Mouse (Mus musculus) adrenal gland, adult 10 weeks (tissue): ENCODE results near the gene Cav2. TPM values are rescaled to one million over a fixed set of nuclear protein-coding genes. Genes with fewer than 3 reads are reported as not detected.

Experiments
- polyA plus RNA-seq: library from polyadenylated mRNA; stranded (reverse); fragments of 350-450 nt; fragmentation: Illumina TruSeq; extraction: RNeasy Lipid Tissue Mini Kit (QIAGEN cat#74804); gene quantifications from one replicate; pipeline ENCODE4 v1.2.3, GENCODE M21; 2014; ENCODE audit warnings: low read depth, low replicate concordance

Cav2 gene
- polyA plus RNA-seq = 211 TPM

DNA sequence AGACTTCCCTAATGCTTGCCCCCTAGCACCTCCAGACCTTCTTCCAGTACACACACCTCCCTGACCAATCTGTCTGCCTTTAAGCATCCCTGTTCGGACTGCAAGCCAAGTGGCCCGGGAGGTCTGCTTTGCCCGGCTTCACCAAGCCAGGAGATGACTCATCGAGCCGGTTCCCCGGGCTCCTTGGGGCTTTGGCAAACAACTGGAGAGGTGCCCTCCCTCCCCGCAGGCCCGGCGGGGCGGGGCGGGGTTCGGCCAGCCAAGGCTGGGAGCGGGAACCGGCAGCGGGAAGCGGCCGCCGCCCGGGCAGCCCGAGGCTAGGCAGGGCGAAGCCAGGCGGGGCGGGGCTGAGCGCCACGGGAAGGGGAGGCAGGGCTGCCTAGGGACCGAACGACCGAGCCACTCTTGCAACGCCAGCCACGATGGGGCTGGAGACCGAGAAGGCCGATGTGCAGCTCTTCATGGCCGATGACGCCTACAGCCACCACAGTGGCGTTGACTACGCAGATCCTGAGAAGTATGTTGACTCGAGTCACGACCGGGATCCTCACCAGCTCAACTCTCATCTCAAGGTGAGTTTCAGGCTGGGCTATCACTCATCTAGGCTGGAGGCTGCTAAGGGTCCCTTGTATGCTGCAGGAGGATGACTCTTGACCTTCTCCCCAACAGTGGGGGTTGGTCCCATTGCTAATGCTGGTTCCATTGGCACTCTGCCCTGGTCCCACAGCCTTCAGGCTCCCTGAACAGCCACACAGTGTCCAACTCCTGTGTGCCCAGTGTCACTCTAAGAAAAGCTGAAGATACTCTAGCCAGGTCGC, at the start of gene Cav2:
TSS of gene Cav2 (plus strand) at position 247 of the 818 bp plus-strand sequence.

GRCm38 (mm10) chr6:17305954-17306601, 25.1 kb downstream of the Cav2 start, which contains the start of gene Cav1:
Gene Cav1 (plus strand): TSS chr6:17306335.

Other genes starting within 250 kb of the Cav2 start
- 8.0 TPM for gene Tes, start 216.0 kb upstream of the Cav2 start, polyA plus RNA-seq
- gene Cav1, start 25.1 kb downstream of the Cav2 start, polyA plus RNA-seq = 243 TPM
- gene Met, start 182.6 kb downstream of the Cav2 start, polyA plus RNA-seq = 8.3 TPM